Mouse (Mus musculus): ENCODE measurements around the gene Sema3d.

The Sema3d gene

GRCm38 (mm10) chr5:12634227-12634980 lies 251.2 kb downstream of the Sema3d start:
- DNase-seq (ENCODE audit: low spot score in 2 of 2), result no peak

- DNase-seq (ENCODE audit: low spot score in 2 of 2), result no peak
Observed at GRCm38 (mm10) chr5:12637763-12638468, 254.7 kb downstream of the Sema3d start.
